Mouse (Mus musculus) spleen, adult 2 months (tissue): ENCODE measurements around the gene Naga. TPM values are rescaled to one million over a fixed set of nuclear protein-coding genes. Genes with fewer than 3 reads are reported as not detected.
"Not testable (repeated sequence)": the region's sequence is repeated elsewhere in the genome, so short reads cannot be mapped to it uniquely, and the experiment has no call there.

Experiments
- DNase-seq, 2 experiments: peaks; one replicate each; pipeline versions ENCODE4 v3.0.0 to v3.0.0-alpha.2; 2012 to 2021; ENCODE audit warnings: low spot score in 2 of 2, low read depth in 1 of 2
- H3K27ac ChIP-seq: fragments of 200-500 bp; 2 replicates; pipeline ENCODE4 v1.5.1; 2012; ENCODE audit warnings: low read length, inconsistent platforms; ENCODE audit not compliant: insufficient read depth
- H3K27me3 ChIP-seq: fragments of 200-500 bp; 2 replicates; pipeline ENCODE4 v1.6.1; 2012; ENCODE audit warnings: mild to moderate bottlenecking, moderate library complexity, low read length, inconsistent platforms; ENCODE audit not compliant: control insufficient read depth, insufficient read depth
- H3K36me3 ChIP-seq: fragments of 200-500 bp; 2 replicates; pipeline ENCODE4 v1.6.1; 2012; ENCODE audit warnings: mild to moderate bottlenecking, low read length, inconsistent platforms; ENCODE audit not compliant: control insufficient read depth, insufficient read depth
- H3K4me1 ChIP-seq: fragments of 200-500 bp; 2 replicates; pipeline ENCODE4 v1.6.1; 2011; ENCODE audit warnings: inconsistent platforms; ENCODE audit not compliant: control insufficient read depth, insufficient read depth, insufficient read length
- H3K4me3 ChIP-seq: fragments of 200-500 bp; 2 replicates; pipeline ENCODE4 v1.5.1; 2011; ENCODE audit warnings: mild to moderate bottlenecking, inconsistent platforms; ENCODE audit not compliant: insufficient read depth, insufficient read length; ENCODE audit errors: extremely low read depth
- CTCF ChIP-seq: fragments of 200-500 bp; IDR thresholded peaks from 2 replicates; pipeline ENCODE4 v1.5.1; 2011; ENCODE audit warnings: mild to moderate bottlenecking, inconsistent platforms; ENCODE audit not compliant: insufficient read depth, insufficient read length, insufficient replicate concordance; ENCODE audit errors: extremely low read depth
- POLR2A ChIP-seq: fragments of 200-500 bp; IDR thresholded peaks from 2 replicates; pipeline ENCODE4 v1.6.1; 2011; ENCODE audit warnings: low read depth, low read length, inconsistent platforms
- WGBS: fragments of 180-500 bp; shearing (Covaris S2); methylation state at CpG from one replicate; pipeline ENCODE4 v1.1.7; 2018; 5-methylcytosine and 5-hydroxymethylcytosine counted together
- polyA plus RNA-seq: library from polyadenylated mRNA; depleted of rRNA; stranded (reverse); fragments of >200 nt; gene quantifications from 2 replicates; pipeline ENCODE4 v1.2.3, GENCODE M21; 2012

Naga gene
- polyA plus RNA-seq, 1 experiment: 121 TPM

- H3K4me3 ChIP-seq: no peak overlapping the region
- no peaks in the 10 kb centered on the region for H3K36me3 ChIP-seq
- H3K27me3 ChIP-seq: no peaks in the 10 kb centered on the region
- WGBS: 87% methylated on average over 1 of the region's 1 CpGs
- no peak for DNase-seq
- no peaks in the 10 kb centered on the region for H3K4me1 ChIP-seq
- H3K27ac ChIP-seq: no peak overlapping the region
- TF ChIP-seq CTCF (no peak), POLR2A (no peak)
Observed at GRCm38 (mm10) chr15:82368851-82369250, 30.1 kb upstream of the Naga start.

- Histone ChIP-seq H3K27me3 (no peaks in the 10 kb centered on the region), H3K4me1 (no peaks in the 10 kb centered on the region), H3K27ac (no peak overlapping the region), H3K36me3 (no peaks in the 10 kb centered on the region), H3K4me3 (no peak overlapping the region)
- WGBS: 88% methylated on average over 4 of the region's 4 CpGs
- DNase-seq: no peak
- TF ChIP-seq POLR2A (no peak), CTCF (no peak)
Observed at GRCm38 (mm10) chr15:82368146-82368545, 29.4 kb upstream of the Naga start.

GRCm38 (mm10) chr15:82364561-82364960, 25.8 kb upstream of the Naga start:
- not testable (repeated sequence) for H3K27me3 ChIP-seq, H3K4me1 ChIP-seq, H3K36me3 ChIP-seq
- 8% methylated on average over 6 of the region's 9 CpGs for WGBS
- Histone ChIP-seq H3K27ac (peak overlapping the region; percentile 35; the same call in 1 of the 2 replicates), H3K4me3 (peak overlapping the region; percentile 14; the same call in 1 of the 2 replicates)
- DNase-seq: peak in 1 of 2 experiments; percentile 1

GRCm38 (mm10) chr15:82363801-82364200, 25.1 kb upstream of the Naga start:
- not testable (repeated sequence) for DNase-seq, H3K4me3 ChIP-seq, H3K4me1 ChIP-seq, H3K27ac ChIP-seq, H3K27me3 ChIP-seq, H3K36me3 ChIP-seq
- 67% methylated on average over 9 of the region's 12 CpGs for WGBS

- TF ChIP-seq POLR2A: no peak
- TF ChIP-seq CTCF: no peak
- H3K4me3 ChIP-seq: no peak overlapping the region
- H3K4me1 ChIP-seq: no peaks in the 10 kb centered on the region
- H3K27ac ChIP-seq: no peak overlapping the region
- peak in 1 of 2 experiments; percentile 1 for DNase-seq
- 86% methylated on average over 4 of the region's 4 CpGs for WGBS
- H3K36me3 ChIP-seq: no peaks in the 10 kb centered on the region
- no peaks in the 10 kb centered on the region for H3K27me3 ChIP-seq
Observed at GRCm38 (mm10) chr15:82362234-82362633, 23.5 kb upstream of the Naga start.

GRCm38 (mm10) chr15:82361459-82362018, 22.8 kb upstream of the Naga start:
- WGBS: 76% methylated on average over 11 of the region's 11 CpGs
- Histone ChIP-seq H3K4me3 (no peak overlapping the region), H3K4me1 (no peaks in the 10 kb centered on the region), H3K27me3 (no peaks in the 10 kb centered on the region), H3K27ac (no peak overlapping the region), H3K36me3 (no peaks in the 10 kb centered on the region)
- DNase-seq: peak in 1 of 2 experiments; percentile 2
- TF ChIP-seq CTCF (no peak), POLR2A (no peak)

- Histone ChIP-seq H3K27ac (peak overlapping the region; percentile 5; the same call in 1 of the 2 replicates), H3K4me3 (no peak overlapping the region)
- DNase-seq: no peak
Observed at GRCm38 (mm10) chr15:82358431-82359260, 19.9 kb upstream of the Naga start.

More at GRCm38 (mm10) chr15:82358431-82359260, 19.9 kb upstream of the Naga start:
- TF ChIP-seq POLR2A (no peak), CTCF (no peak)
- H3K27me3 ChIP-seq: no peaks in the 10 kb centered on the region
- 73% methylated on average over 22 of the region's 22 CpGs for WGBS
- H3K4me1 ChIP-seq: no peaks in the 10 kb centered on the region
- H3K36me3 ChIP-seq: no peaks in the 10 kb centered on the region
